Mouse (Mus musculus): ENCODE measurements around the gene Gucy2c.

Gene Gucy2c

GRCm38 (mm10) chr6:136781377-136781986, at the start of gene Gucy2c:
Gene Gucy2c, minus strand, starts transcription at chr6:136781765.
- DNase-seq, result no peak

GRCm38 (mm10) chr6:136828681-136829080, 47.1 kb upstream of the Gucy2c start:
- DNase-seq, result no peak

- DNase-seq, result peak; percentile 97
Observed at GRCm38 (mm10) chr6:136827881-136828561, 46.5 kb upstream of the Gucy2c start, which contains the start of gene Wbp11. Gene Wbp11, minus strand, starts transcription at chr6:136828233.

- DNase-seq, result no peak
Observed at GRCm38 (mm10) chr6:136827516-136827880, 45.9 kb upstream of the Gucy2c start, which contains the start of gene BC049715. Gene BC049715, plus strand, starts transcription at chr6:136827626.

- DNase-seq, result no peak
Observed at GRCm38 (mm10) chr6:136827116-136827515, 45.6 kb upstream of the Gucy2c start.

- DNase-seq, result no peak
Observed at GRCm38 (mm10) chr6:136824987-136825386, 43.4 kb upstream of the Gucy2c start.

GRCm38 (mm10) chr6:136821086-136821485, 39.5 kb upstream of the Gucy2c start:
- DNase-seq, result no peak

- DNase-seq, result no peak
Observed at GRCm38 (mm10) chr6:136820381-136820780, 38.8 kb upstream of the Gucy2c start.

- DNase-seq, result peak; percentile 83
Observed at GRCm38 (mm10) chr6:136817549-136817948, 36.0 kb upstream of the Gucy2c start.

- DNase-seq, result no peak
Observed at GRCm38 (mm10) chr6:136816826-136817225, 35.3 kb upstream of the Gucy2c start.

GRCm38 (mm10) chr6:136815381-136815780, 33.8 kb upstream of the Gucy2c start:
- no peak for DNase-seq

GRCm38 (mm10) chr6:136813117-136813516, 31.6 kb upstream of the Gucy2c start:
- no peak for DNase-seq

- DNase-seq, result no peak
Observed at GRCm38 (mm10) chr6:136811196-136811595, 29.6 kb upstream of the Gucy2c start.

GRCm38 (mm10) chr6:136809673-136810072, 28.1 kb upstream of the Gucy2c start:
- no peak for DNase-seq

- DNase-seq, result no peak
Observed at GRCm38 (mm10) chr6:136809077-136809476, 27.5 kb upstream of the Gucy2c start.

GRCm38 (mm10) chr6:136808631-136809046, 27.1 kb upstream of the Gucy2c start:
- DNase-seq, result peak; percentile 59

- DNase-seq, result peak; percentile 98
Observed at GRCm38 (mm10) chr6:136808014-136808417, 26.5 kb upstream of the Gucy2c start, which contains the start of gene H2afj. Gene H2afj, plus strand, starts transcription at chr6:136808244.

GRCm38 (mm10) chr6:136807395-136808013, 25.9 kb upstream of the Gucy2c start:
- no peak for DNase-seq

- no peak for DNase-seq
Observed at GRCm38 (mm10) chr6:136806819-136807218, 25.3 kb upstream of the Gucy2c start.

GRCm38 (mm10) chr6:136805409-136805775, 23.8 kb upstream of the Gucy2c start:
- DNase-seq, result no peak

GRCm38 (mm10) chr6:136804705-136805408, 23.3 kb upstream of the Gucy2c start:
- no peak for DNase-seq

- DNase-seq, result peak; percentile 94
Observed at GRCm38 (mm10) chr6:136803739-136804633, 22.4 kb upstream of the Gucy2c start, which contains the start of gene Hist4h4. Gene Hist4h4, minus strand, starts transcription at chr6:136804415.

Measured in right cerebral cortex, postnatal 25 days (tissue).